Mouse (Mus musculus): Measurements from ENCODE around the gene Dcaf17. TPM values are rescaled to one million over a fixed set of nuclear protein-coding genes. Genes with fewer than 3 reads are reported as not detected.
A peak's percentile ranks its signal among the peaks of the same experiment; 100 is the strongest.

Dcaf17 gene
- polyA plus RNA-seq, 1 experiment from 2014 or later = 23.1 TPM

GRCm38 (mm10) chr2:71056115-71056835 lies 1.1 kb downstream of the Dcaf17 start:
- peaks cover 27% of the 10 kb centered on the region for H3K36me3 ChIP-seq
- peak overlapping the region; percentile 93 for H3K27ac ChIP-seq
- 11% methylated on average over 21 of the region's 21 CpGs for WGBS (ENCODE audit: insufficient replicate concordance)
- H3K4me1 ChIP-seq = peaks cover 19% of the 10 kb centered on the region; the same call in 1 of the 2 replicates
- no peaks in the 10 kb centered on the region for H3K9me3 ChIP-seq (replicated peaks)
- H3K4me2 ChIP-seq = peak overlapping the region; percentile 90
- H3K27me3 ChIP-seq (replicated peaks) = no peaks in the 10 kb centered on the region
- peak overlapping the region; percentile 91 for H3K9ac ChIP-seq
- ATAC-seq = no peak
- H3K4me3 ChIP-seq = peak overlapping the region; percentile 80

GRCm38 (mm10) chr2:71071601-71072000 lies 16.5 kb downstream of the Dcaf17 start:
- ATAC-seq = no peak
- no peak overlapping the region for H3K4me2 ChIP-seq
- no peak overlapping the region for H3K27ac ChIP-seq
- no peak overlapping the region for H3K9ac ChIP-seq
- peaks cover 17% of the 10 kb centered on the region for H3K36me3 ChIP-seq
- peaks cover 19% of the 10 kb centered on the region for H3K4me1 ChIP-seq
- no peaks in the 10 kb centered on the region for H3K27me3 ChIP-seq (replicated peaks)
- no peak overlapping the region for H3K4me3 ChIP-seq
- WGBS (ENCODE audit: insufficient replicate concordance) = 84% methylated on average over 4 of the region's 4 CpGs
- H3K9me3 ChIP-seq (replicated peaks) = no peaks in the 10 kb centered on the region

GRCm38 (mm10) chr2:71073330-71073729 lies 18.2 kb downstream of the Dcaf17 start:
- ATAC-seq = peak; percentile 59; the same call in 1 of the 2 replicates
- Histone ChIP-seq H3K27ac (0 out of 2 replicates have a peak overlapping the region, but pooled peaks have one; percentile 56), H3K36me3 (peaks cover 25% of the 10 kb centered on the region), H3K4me3 (no peak overlapping the region), H3K9ac (no peak overlapping the region), H3K4me2 (no peak overlapping the region), H3K4me1 (peaks cover 19% of the 10 kb centered on the region), H3K27me3 (replicated peaks) (no peaks in the 10 kb centered on the region), H3K9me3 (replicated peaks) (no peaks in the 10 kb centered on the region)
- 54% methylated on average over 3 of the region's 3 CpGs for WGBS (ENCODE audit: insufficient replicate concordance)

DNA sequence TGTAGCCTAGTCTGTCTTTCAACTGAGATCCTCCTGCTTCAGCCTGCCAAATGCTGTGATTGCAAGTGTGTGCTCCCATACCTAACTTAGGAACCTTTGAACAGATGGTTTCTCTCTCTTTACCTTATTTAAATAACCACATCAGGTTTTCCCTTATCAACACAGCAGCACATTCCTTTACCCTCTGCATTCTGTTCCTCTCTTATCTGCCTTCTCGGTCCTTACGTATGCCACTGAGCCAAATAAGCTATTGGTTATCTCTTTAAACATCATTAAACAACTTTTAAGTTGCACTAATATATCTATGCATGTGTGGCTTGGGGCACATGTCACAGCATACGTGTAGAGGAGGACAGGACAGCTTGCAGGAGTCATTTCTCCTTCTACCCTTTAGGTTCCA lies 18.7 kb downstream of the Dcaf17 start:
- Histone ChIP-seq H3K9ac (no peak overlapping the region), H3K36me3 (peaks cover 25% of the 10 kb centered on the region), H3K4me3 (no peak overlapping the region), H3K9me3 (replicated peaks) (no peaks in the 10 kb centered on the region), H3K27me3 (replicated peaks) (no peaks in the 10 kb centered on the region), H3K4me1 (peaks cover 19% of the 10 kb centered on the region), H3K27ac (0 out of 2 replicates have a peak overlapping the region, but pooled peaks have one; percentile 18), H3K4me2 (0 out of 2 replicates have a peak overlapping the region, but pooled peaks have one; percentile 9)
- ATAC-seq = peak; percentile 90
- WGBS (ENCODE audit: insufficient replicate concordance) = 17% methylated on average over 3 of the region's 3 CpGs

DNA sequence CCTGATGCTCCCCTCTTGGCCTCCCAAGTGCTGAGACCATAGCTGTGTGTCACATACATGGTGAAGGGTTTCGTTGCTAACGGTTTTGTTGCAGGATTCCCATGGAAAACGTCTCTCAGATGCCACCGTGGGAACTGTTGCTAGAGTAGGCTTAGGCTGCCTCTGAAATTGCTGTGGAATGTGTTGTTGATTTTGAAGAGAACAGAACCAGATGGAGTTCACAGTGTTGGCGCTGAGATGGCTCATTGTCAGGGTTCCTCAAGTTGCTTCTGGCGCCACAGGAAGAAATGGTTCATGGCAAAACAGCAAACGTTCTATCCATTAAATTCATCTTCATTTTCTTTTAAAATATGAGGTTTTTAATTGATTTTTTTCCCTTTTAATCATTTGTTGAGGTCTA lies 27.3 kb downstream of the Dcaf17 start:
- no peak overlapping the region for H3K4me3 ChIP-seq
- H3K9me3 ChIP-seq (replicated peaks) = no peaks in the 10 kb centered on the region
- WGBS (ENCODE audit: insufficient replicate concordance) = 86% methylated on average over 7 of the region's 7 CpGs
- H3K27me3 ChIP-seq (replicated peaks) = no peaks in the 10 kb centered on the region
- no peak overlapping the region for H3K27ac ChIP-seq
- no peak for ATAC-seq
- H3K4me1 ChIP-seq = no peaks in the 10 kb centered on the region
- no peak overlapping the region for H3K4me2 ChIP-seq
- no peak overlapping the region for H3K9ac ChIP-seq
- peaks cover 45% of the 10 kb centered on the region for H3K36me3 ChIP-seq

DNA sequence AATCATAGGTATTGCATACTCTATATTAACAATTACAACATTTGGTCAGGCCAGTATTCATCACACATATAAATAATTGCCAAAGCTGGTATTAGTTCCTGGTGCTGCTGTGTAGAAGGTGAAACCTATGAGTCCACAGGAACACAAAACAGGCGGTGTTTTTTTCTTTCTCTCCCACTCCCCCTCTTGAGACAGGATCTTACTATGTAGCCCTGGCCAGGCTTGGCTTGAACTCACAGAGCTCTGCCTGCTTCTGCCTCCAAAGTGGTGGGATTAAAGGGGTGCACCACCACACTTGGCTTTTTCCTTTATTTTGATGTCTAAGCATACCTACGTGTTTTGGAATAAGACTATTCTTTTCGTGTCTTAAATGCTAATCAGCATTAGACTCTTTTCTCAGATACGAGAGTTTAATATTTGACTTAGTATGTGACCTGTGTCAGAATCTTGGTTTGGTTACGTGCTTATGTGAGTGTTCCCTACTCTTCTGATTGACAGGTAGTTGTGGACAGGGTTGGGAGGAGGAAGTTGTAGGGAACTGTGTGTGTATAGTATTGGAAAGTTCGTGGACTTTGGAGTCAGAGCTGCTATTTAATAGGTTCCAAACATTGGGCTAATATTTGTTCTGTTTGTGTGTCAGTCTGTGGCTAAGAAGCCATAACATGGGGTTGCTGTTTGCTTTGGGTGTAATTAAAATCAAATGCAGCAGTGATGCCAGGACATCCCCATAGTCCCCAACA lies 28.5 kb downstream of the Dcaf17 start:
- no peak overlapping the region for H3K27ac ChIP-seq
- no peak overlapping the region for H3K4me3 ChIP-seq
- ATAC-seq = peak; percentile 55
- H3K4me1 ChIP-seq = no peaks in the 10 kb centered on the region
- peaks cover 52% of the 10 kb centered on the region for H3K36me3 ChIP-seq
- H3K4me2 ChIP-seq = no peak overlapping the region
- no peaks in the 10 kb centered on the region for H3K27me3 ChIP-seq (replicated peaks)
- H3K9me3 ChIP-seq (replicated peaks) = no peaks in the 10 kb centered on the region
- 72% methylated on average over 6 of the region's 6 CpGs for WGBS (ENCODE audit: insufficient replicate concordance)
- no peak overlapping the region for H3K9ac ChIP-seq

- Histone ChIP-seq H3K4me2 (no peak overlapping the region), H3K9me3 (replicated peaks) (no peaks in the 10 kb centered on the region), H3K36me3 (peaks cover 55% of the 10 kb centered on the region), H3K27me3 (replicated peaks) (no peaks in the 10 kb centered on the region), H3K4me3 (no peak overlapping the region), H3K4me1 (peaks cover 22% of the 10 kb centered on the region), H3K9ac (no peak overlapping the region), H3K27ac (no peak overlapping the region; the same call in 1 of the 2 replicates)
- 58% methylated on average over 3 of the region's 3 CpGs for WGBS (ENCODE audit: insufficient replicate concordance)
- ATAC-seq = no peak
Measured at GRCm38 (mm10) chr2:71089766-71090165, 34.6 kb downstream of the Dcaf17 start.

GRCm38 (mm10) chr2:71090660-71091445 lies 35.7 kb downstream of the Dcaf17 start:
- Histone ChIP-seq H3K9me3 (replicated peaks) (no peaks in the 10 kb centered on the region), H3K9ac (peak overlapping the region; percentile 17; the same call in 1 of the 2 replicates), H3K4me2 (peak overlapping the region; percentile 14; the same call in 1 of the 2 replicates), H3K27ac (peak overlapping the region; percentile 74), H3K36me3 (peaks cover 54% of the 10 kb centered on the region), H3K27me3 (replicated peaks) (no peaks in the 10 kb centered on the region), H3K4me1 (peaks cover 24% of the 10 kb centered on the region), H3K4me3 (no peak overlapping the region)
- WGBS (ENCODE audit: insufficient replicate concordance) = 60% methylated on average over 4 of the region's 4 CpGs
- peak; percentile 97 for ATAC-seq

DNA sequence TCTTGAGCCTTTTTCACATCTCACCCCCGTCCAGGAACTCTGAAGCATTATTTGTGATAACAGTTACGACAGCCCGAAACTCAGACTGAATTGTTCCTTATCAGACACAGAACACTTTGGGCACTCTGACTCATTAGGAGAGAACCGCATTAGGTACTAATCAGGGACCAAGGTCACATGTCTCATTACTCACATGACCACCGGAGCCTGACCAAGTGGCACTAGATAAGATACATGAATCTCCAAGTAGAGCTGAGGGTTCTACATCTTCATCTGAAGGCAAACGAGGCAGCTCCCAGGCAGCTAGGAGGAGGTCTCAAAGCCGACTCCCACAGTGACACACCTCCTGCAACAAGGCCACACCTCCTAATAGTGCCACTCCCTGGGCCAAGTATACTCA lies 41.0 kb downstream of the Dcaf17 start:
- 12% methylated on average over 7 of the region's 7 CpGs for WGBS (ENCODE audit: insufficient replicate concordance)
- H3K4me2 ChIP-seq = no peak overlapping the region
- peak; percentile 90 for ATAC-seq
- peaks cover 36% of the 10 kb centered on the region for H3K36me3 ChIP-seq
- peaks cover 18% of the 10 kb centered on the region for H3K4me1 ChIP-seq
- H3K9ac ChIP-seq = no peak overlapping the region
- H3K4me3 ChIP-seq = no peak overlapping the region
- no peaks in the 10 kb centered on the region for H3K9me3 ChIP-seq (replicated peaks)
- no peaks in the 10 kb centered on the region for H3K27me3 ChIP-seq (replicated peaks)
- peak overlapping the region; percentile 66 for H3K27ac ChIP-seq

DNA sequence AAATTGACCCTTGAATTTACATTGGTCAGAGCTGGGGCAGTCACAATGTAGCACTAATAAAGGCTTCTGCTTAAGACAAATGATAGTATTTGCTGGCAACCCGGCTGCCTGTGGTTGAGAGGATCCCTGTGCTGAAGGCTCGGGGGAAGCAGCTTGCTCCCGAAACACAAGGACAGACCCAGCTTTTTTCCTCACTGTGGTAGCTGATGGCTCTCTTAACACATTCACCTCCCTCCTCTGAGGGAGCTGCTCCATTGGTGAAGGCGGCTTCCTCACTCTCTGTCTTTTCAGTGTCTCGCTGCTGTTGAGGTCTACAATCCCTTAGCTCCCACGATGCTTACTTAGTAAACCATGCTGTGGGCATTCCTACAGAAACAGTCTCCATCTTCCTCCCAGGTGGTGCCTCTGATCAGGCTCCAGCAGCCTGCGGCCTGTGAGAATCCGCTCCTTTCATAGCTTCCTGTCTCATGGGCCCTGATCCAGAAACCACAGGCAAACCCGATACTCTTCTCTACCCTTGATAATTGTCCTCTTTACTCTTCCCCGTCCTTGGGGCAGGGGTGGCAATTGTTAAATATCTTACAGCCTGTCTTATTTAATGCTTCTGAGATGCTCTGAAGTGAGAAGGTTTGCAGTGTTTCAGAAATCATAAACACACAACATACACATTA lies 47.6 kb downstream of the Dcaf17 start:
- H3K36me3 ChIP-seq = peaks cover 11% of the 10 kb centered on the region
- H3K9me3 ChIP-seq (replicated peaks) = no peaks in the 10 kb centered on the region
- H3K4me1 ChIP-seq = peaks cover 4% of the 10 kb centered on the region; the same call in 1 of the 2 replicates
- 74% methylated on average over 10 of the region's 10 CpGs for WGBS (ENCODE audit: insufficient replicate concordance)
- H3K27ac ChIP-seq = no peak overlapping the region
- no peak overlapping the region for H3K4me3 ChIP-seq
- no peak overlapping the region for H3K4me2 ChIP-seq
- H3K9ac ChIP-seq = no peak overlapping the region
- ATAC-seq = no peak
- no peaks in the 10 kb centered on the region for H3K27me3 ChIP-seq (replicated peaks)

- Histone ChIP-seq H3K4me1 (peaks cover 4% of the 10 kb centered on the region; the same call in 1 of the 2 replicates), H3K36me3 (peaks cover 11% of the 10 kb centered on the region), H3K9me3 (replicated peaks) (no peaks in the 10 kb centered on the region), H3K27ac (no peak overlapping the region), H3K4me2 (no peak overlapping the region), H3K4me3 (no peak overlapping the region), H3K9ac (no peak overlapping the region), H3K27me3 (replicated peaks) (no peaks in the 10 kb centered on the region)
- ATAC-seq = no peak
- WGBS (ENCODE audit: insufficient replicate concordance) = 60% methylated on average over 4 of the region's 4 CpGs
Measured at GRCm38 (mm10) chr2:71103292-71103680, 48.2 kb downstream of the Dcaf17 start.

All from liver, embryonic 12.5 days (tissue).